Mouse (Mus musculus) neural tube, embryonic 12.5 days (tissue): ENCODE data around the gene E2f8. TPM values are rescaled to one million over a fixed set of nuclear protein-coding genes. Genes with fewer than 3 reads are reported as not detected.
A peak's percentile ranks its signal among the peaks of the same experiment; 100 is the strongest.

Experiments used
- ATAC-seq: fragments of 200-750 bp; cut with Nextera tagmentation; 2 replicates; pipeline ENCODE4 v1.8.0; 2017; ENCODE audit warnings: low read depth, mild to moderate bottlenecking, moderate TSS enrichment, moderate library complexity; ENCODE audit not compliant: low FRiP score
- H3K27ac ChIP-seq: fragments of 300-500 bp; sonication (generic); 2 replicates; pipeline ENCODE4 v1.5.1; 2016
- H3K27me3 ChIP-seq: fragments of 300-500 bp; sonication (generic); replicated peaks from 2 replicates; pipeline ENCODE4 v1.6.1; 2016; ENCODE audit warnings: mild to moderate bottlenecking
- H3K36me3 ChIP-seq: fragments of 300-500 bp; sonication (generic); 2 replicates; pipeline ENCODE4 v1.6.1; 2016; ENCODE audit warnings: mild to moderate bottlenecking
- H3K4me1 ChIP-seq: fragments of 300-500 bp; sonication (generic); 2 replicates; pipeline ENCODE4 v1.6.1; 2016
- H3K4me2 ChIP-seq: fragments of 300-500 bp; sonication (generic); replicated peaks from 2 replicates; pipeline ENCODE4 v1.6.1; 2016; ENCODE audit warnings: mild to moderate bottlenecking
- H3K4me3 ChIP-seq: fragments of 300-500 bp; sonication (generic); 2 replicates; pipeline ENCODE4 v1.5.1; 2016
- H3K9ac ChIP-seq: fragments of 300-500 bp; sonication (generic); 2 replicates; pipeline ENCODE4 v1.6.1; 2016; ENCODE audit warnings: mild to moderate bottlenecking
- H3K9me3 ChIP-seq: fragments of 300-500 bp; sonication (generic); 2 replicates; pipeline ENCODE4 v1.6.1; 2016; ENCODE audit warnings: mild to moderate bottlenecking
- WGBS: fragments of 180-500 bp; shearing (Covaris S2); methylation state at CpG from one replicate; pipeline ENCODE4 v1.1.7; 2016; 5-methylcytosine and 5-hydroxymethylcytosine counted together
- polyA plus RNA-seq: library from polyadenylated mRNA; unstranded; fragments of >200 nt; fragmentation: Nextera tagmentation; extraction: Ambion mirVana; gene quantifications from 2 replicates; pipeline ENCODE4 v1.2.1, GENCODE M21; 2016

Gene E2f8
- polyA plus RNA-seq, 1 experiment from 2014 or later, result 12.6 TPM

DNA sequence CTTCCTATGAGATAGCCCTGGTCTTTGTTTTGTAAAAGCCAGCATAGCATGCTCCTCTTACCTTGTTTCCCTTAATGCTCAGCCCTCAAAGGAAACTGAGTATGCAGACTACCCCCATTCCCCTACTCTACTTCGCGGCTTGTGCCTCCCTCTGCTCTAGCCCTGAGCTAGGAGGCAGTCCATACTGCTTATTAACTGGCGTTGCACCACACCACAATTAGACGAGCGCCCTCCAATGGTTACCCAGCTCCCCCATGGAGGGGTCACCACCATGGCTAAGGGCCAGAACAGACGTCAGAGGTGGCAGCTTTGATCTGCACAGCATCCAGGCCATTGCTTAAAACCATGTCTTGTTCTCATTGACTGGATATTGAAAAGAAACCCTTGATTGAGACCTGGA, 34.6 kb downstream of the E2f8 start:
- ATAC-seq, result no peak
- no peaks in the 10 kb centered on the region for H3K9me3 ChIP-seq
- H3K27me3 ChIP-seq, result peaks cover 38% of the 10 kb centered on the region
- no peak overlapping the region for H3K4me3 ChIP-seq
- H3K36me3 ChIP-seq, result no peaks in the 10 kb centered on the region
- no peak overlapping the region for H3K9ac ChIP-seq
- H3K4me1 ChIP-seq, result peaks cover 8% of the 10 kb centered on the region; the same call in 1 of the 2 replicates
- WGBS, result 47% methylated on average over 6 of the region's 6 CpGs
- H3K4me2 ChIP-seq, result no peak overlapping the region
- no peak overlapping the region for H3K27ac ChIP-seq

DNA sequence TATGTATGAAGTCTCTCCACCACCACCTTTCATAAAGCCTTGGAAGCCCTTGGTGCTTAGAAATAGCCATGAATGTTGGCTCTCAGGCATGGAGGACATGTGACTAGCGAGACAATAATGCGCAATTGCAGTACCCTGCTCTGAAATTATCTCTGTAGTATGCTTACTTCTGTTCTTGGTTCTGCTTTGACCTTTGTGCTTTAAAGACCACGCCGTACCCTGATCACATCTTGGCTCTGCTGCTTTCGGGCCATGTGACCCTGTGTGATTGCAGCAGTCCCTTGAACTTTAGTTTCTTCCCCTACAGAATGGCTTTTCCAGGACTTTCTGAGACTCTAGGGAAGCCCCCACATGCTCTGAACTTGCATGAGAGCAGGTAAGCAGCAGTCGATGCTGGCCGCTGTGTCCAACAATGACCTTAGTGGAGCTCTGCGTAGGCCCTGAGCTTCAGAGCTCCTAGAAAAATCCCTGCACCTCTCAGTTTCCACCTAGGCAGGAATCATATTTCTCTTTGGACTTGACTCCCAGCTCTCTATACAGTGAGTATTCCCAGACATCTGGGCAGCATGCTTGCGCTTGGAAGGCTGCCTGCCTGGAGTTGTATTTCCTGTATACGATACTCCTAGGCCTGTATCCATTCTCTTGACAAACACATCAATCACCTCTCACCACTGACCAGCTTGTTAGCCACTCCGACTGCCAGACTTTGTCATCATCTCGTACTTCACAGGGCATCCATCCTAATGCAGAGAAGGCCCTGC, 36.0 kb downstream of the E2f8 start:
- Histone ChIP-seq H3K9me3 (no peaks in the 10 kb centered on the region), H3K27ac (no peak overlapping the region), H3K27me3 (peaks cover 45% of the 10 kb centered on the region), H3K4me2 (no peak overlapping the region), H3K9ac (no peak overlapping the region), H3K4me1 (peaks cover 8% of the 10 kb centered on the region; the same call in 1 of the 2 replicates), H3K4me3 (no peak overlapping the region), H3K36me3 (no peaks in the 10 kb centered on the region)
- 88% methylated on average over 12 of the region's 12 CpGs for WGBS
- no peak for ATAC-seq

DNA sequence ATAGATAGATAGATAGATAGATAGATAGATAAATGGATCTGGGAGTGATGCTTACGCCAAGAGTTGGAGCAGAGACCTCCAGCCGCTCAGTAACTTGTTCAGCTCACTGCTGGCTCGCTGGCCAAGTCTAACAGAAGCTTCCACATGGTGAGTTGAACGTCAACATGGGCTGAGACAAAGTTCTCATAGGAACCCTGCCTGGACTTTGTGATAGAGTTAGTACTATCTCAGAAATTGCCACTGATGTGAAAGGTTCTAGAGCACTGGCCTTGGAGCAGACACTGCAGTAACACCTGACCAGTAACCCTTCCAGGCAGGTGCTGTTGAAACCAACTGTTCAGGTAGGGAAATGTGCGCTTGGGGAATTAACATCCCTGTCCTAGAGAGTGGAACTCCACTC, 37.9 kb downstream of the E2f8 start:
- H3K9me3 ChIP-seq, result no peaks in the 10 kb centered on the region
- ATAC-seq, result no peak
- no peak overlapping the region for H3K4me3 ChIP-seq
- H3K27ac ChIP-seq, result no peak overlapping the region
- H3K27me3 ChIP-seq, result peaks cover 64% of the 10 kb centered on the region
- H3K4me2 ChIP-seq, result no peak overlapping the region
- 88% methylated on average over 5 of the region's 5 CpGs for WGBS
- H3K36me3 ChIP-seq, result no peaks in the 10 kb centered on the region
- no peak overlapping the region for H3K9ac ChIP-seq
- H3K4me1 ChIP-seq, result peaks cover 8% of the 10 kb centered on the region; the same call in 1 of the 2 replicates

DNA sequence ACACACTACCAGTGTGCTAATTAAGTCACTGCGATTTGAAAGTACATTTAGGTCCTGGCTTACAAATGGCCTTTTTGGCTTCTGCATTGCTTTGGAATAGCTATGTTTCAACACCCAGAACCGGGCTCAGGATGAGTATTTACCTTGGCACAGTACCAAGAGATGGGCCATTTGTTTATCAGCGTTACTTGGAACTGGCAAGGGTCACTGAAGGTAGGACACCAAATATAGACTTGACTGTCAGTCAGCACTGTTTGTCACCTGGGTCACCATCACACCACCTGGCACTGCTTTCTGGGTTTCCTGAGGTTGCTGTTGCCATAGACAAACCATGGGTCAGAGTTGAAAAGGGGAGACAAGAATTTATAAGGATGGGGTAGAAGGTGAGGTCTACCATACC, 39.0 kb downstream of the E2f8 start:
- 74% methylated on average over 3 of the region's 3 CpGs for WGBS
- Histone ChIP-seq H3K9me3 (no peaks in the 10 kb centered on the region), H3K4me1 (no peaks in the 10 kb centered on the region), H3K27ac (no peak overlapping the region), H3K27me3 (peaks cover 72% of the 10 kb centered on the region), H3K9ac (no peak overlapping the region), H3K36me3 (no peaks in the 10 kb centered on the region), H3K4me3 (no peak overlapping the region), H3K4me2 (no peak overlapping the region)
- ATAC-seq, result no peak

DNA sequence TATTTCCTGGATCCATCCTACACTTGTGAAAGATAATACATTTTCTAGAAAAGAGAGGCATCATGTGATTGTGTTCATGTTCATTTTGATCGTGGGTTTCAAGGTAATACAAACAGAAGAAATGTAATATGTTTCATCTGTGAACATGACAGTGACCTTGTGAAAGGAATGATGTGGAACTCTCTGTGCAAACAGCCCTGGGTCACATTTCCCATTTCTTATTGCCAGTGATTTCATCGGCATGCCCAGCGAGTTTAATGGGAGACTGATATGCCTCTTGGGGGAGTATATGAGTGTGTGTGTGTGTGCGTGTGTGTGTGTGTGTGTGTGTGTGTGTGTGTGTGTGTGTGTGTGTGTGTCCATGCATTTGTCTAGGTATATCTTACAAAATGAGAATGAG, 39.9 kb downstream of the E2f8 start:
- H3K27ac ChIP-seq, result no peak overlapping the region
- H3K4me1 ChIP-seq, result no peaks in the 10 kb centered on the region
- no peak overlapping the region for H3K4me2 ChIP-seq
- H3K27me3 ChIP-seq, result peaks cover 76% of the 10 kb centered on the region
- no peak for ATAC-seq
- whole genome bisulfite sequencing, result 74% methylated on average over 4 of the region's 4 CpGs
- H3K36me3 ChIP-seq, result no peaks in the 10 kb centered on the region
- H3K9me3 ChIP-seq, result no peaks in the 10 kb centered on the region
- no peak overlapping the region for H3K9ac ChIP-seq
- no peak overlapping the region for H3K4me3 ChIP-seq

DNA sequence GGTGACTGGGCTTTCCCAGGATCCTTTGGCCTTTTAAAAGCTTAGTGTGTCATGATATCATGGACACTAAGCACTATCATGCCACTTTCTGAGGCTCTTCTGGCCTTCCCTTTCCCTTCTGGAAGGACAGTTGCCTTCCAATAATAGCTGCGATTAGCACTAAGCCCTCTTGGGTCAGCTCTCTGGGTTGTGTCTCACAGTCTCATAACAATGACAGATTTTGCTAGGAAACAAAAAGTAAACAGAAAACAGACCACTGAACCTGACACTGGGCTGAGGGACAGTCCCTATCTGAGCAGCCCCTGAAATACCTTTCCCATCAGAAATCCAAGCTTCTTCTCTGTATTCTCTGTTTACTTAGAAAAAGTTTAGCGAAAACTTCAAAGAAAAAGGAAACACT, 40.9 kb downstream of the E2f8 start:
- Histone ChIP-seq H3K9ac (no peak overlapping the region), H3K4me3 (no peak overlapping the region), H3K4me2 (no peak overlapping the region), H3K9me3 (no peaks in the 10 kb centered on the region), H3K4me1 (peaks cover 2% of the 10 kb centered on the region; the same call in 1 of the 2 replicates), H3K27me3 (peaks cover 77% of the 10 kb centered on the region), H3K27ac (no peak overlapping the region), H3K36me3 (no peaks in the 10 kb centered on the region)
- ATAC-seq, result no peak
- WGBS, result 92% methylated on average over 2 of the region's 2 CpGs

DNA sequence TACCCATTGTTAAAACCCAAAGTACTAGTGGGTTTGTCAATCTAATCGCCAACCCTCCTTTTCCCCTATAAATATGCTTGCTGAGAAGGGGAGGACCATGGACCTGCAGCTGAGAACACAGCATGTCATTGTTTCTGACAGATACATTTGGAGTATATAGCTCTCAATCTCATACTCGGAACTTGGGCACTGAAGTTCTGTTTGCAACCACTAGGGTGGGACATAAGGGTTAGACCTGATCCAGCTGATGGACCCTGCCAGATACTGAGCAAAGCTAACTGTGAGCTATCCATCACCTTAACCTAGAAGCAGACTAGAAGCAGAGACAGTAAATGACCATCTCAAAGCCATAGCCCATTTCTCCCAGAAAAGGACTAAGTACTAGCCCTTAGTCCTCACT, 43.0 kb downstream of the E2f8 start:
- H3K4me3 ChIP-seq, result no peak overlapping the region
- ATAC-seq, result no peak
- no peak overlapping the region for H3K27ac ChIP-seq
- peaks cover 14% of the 10 kb centered on the region for H3K4me1 ChIP-seq
- H3K4me2 ChIP-seq, result no peak overlapping the region
- H3K27me3 ChIP-seq, result peaks cover 75% of the 10 kb centered on the region
- H3K9me3 ChIP-seq, result no peaks in the 10 kb centered on the region
- H3K9ac ChIP-seq, result no peak overlapping the region
- 65% methylated on average over 2 of the region's 2 CpGs for WGBS
- no peaks in the 10 kb centered on the region for H3K36me3 ChIP-seq

DNA sequence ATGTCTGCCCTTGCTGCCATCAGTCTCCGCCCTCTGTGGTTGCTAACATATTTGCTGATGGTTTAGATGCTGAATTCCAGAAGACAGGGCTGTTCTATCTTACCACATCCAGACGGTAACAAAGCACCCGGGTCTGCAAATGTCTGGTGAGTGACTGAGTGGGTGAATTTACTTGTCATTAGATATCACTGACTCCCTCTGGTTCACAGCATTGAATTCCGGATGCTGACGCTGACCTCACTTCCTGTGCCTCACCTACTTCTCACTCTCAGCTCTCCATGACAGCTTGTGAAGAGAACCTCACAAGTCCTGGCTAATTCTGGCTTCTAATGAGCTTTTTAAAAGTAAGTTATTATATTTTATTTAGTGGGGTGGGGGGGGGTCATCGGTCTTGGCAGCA, 44.4 kb downstream of the E2f8 start:
- peaks cover 77% of the 10 kb centered on the region for H3K27me3 ChIP-seq
- no peak overlapping the region for H3K4me2 ChIP-seq
- H3K4me1 ChIP-seq, result peaks cover 14% of the 10 kb centered on the region
- 85% methylated on average over 6 of the region's 6 CpGs for WGBS
- no peak for ATAC-seq
- no peaks in the 10 kb centered on the region for H3K36me3 ChIP-seq
- no peak overlapping the region for H3K4me3 ChIP-seq
- no peaks in the 10 kb centered on the region for H3K9me3 ChIP-seq
- H3K9ac ChIP-seq, result no peak overlapping the region
- H3K27ac ChIP-seq, result no peak overlapping the region

DNA sequence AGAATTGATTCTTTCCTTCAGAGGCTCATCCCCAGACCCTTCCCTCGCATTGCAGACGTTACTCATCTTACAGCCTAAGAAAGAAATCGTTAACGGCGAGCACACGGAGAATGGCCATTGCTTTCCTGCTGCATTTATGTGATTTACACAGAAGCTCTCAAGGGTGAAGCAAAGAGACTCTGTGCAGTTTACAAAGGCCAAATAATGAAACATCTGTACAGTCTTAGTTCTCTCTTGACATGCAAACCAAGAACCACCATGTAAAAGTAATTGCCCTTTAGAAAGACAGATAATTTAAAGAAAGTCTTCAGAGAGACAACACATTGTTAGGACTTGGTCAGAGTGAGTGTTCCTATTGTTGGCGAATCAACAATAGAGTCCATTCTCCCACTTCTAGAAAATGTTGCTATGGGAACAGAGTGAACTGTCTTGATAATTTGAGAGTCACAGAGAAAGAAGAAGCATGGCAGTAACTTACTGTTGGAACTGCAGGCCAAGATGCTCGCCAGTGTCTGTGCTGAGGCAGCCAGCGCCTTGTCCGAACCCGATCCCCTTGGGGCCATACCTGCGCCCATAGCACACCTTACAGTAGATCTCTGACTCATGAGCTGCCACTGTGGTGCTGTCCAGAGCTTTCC, 46.3 kb downstream of the E2f8 start:
- no peak overlapping the region for H3K27ac ChIP-seq

DNA sequence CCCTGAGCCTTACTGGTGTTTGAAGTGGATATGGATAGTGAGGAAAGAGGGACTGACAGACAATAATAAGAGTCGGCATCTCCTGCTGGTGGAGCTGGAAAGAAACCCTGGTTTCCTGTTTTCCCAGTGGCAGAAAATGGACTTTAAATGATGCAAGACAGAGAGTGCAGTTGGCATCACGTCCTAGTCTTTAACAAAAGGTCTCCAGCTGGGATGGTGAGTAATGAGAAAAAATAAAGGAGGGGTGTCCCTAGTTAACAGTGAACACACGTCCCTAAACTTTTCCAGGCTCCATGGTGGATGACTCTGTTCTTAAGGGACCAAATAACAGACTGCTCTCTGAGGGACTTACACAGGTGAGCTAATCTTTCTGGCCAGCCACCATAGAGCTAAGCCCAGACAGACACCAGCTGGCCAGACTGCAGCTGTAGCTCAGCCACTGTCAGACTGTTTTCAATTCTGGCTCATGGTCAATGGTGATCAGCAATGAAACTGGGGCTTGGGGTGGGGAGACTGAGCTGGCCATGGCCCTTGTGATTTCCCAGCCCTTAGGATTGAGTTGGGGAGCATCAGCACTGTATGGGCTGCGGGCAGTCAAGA, 46.9 kb downstream of the E2f8 start:
- Histone ChIP-seq H3K27ac (no peak overlapping the region), H3K9me3 (no peaks in the 10 kb centered on the region), H3K36me3 (no peaks in the 10 kb centered on the region), H3K9ac (no peak overlapping the region), H3K27me3 (peaks cover 83% of the 10 kb centered on the region), H3K4me2 (peak overlapping the region; percentile 20; the same call in 1 of the 2 replicates), H3K4me3 (no peak overlapping the region), H3K4me1 (peaks cover 14% of the 10 kb centered on the region)
- peak; percentile 49; the same call in 1 of the 2 replicates for ATAC-seq
- 28% methylated on average over 4 of the region's 4 CpGs for WGBS

More for the DNA sequence above, 46.3 kb downstream of the E2f8 start:
- 29% methylated on average over 12 of the region's 12 CpGs for WGBS
- Histone ChIP-seq H3K36me3 (no peaks in the 10 kb centered on the region), H3K4me3 (no peak overlapping the region), H3K4me2 (peak overlapping the region; percentile 20; the same call in 1 of the 2 replicates), H3K4me1 (peaks cover 14% of the 10 kb centered on the region), H3K9ac (no peak overlapping the region), H3K9me3 (no peaks in the 10 kb centered on the region), H3K27me3 (peaks cover 84% of the 10 kb centered on the region)
- ATAC-seq, result peak; percentile 60

DNA sequence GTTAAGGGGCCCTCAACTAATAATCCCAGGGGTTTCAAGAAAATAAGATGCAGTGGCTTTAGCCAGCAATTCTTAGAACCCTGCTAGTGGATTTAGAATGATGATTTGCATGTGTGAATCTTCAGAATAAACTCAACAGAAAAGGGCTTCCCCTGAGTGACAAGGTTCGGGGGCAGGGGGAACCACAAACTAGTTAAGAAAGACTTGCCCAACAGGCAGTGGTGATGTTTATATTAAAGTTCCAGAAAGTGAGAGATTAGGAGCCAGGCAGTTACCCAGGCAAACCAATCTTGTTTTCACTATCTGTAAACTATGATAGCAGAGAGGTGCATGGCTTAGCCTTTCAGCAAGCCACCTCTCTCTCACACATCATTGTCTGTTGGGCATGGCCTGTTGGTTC, 48.7 kb downstream of the E2f8 start:
- no peak for ATAC-seq
- WGBS, result 91% methylated on average over 1 of the region's 1 CpGs

DNA sequence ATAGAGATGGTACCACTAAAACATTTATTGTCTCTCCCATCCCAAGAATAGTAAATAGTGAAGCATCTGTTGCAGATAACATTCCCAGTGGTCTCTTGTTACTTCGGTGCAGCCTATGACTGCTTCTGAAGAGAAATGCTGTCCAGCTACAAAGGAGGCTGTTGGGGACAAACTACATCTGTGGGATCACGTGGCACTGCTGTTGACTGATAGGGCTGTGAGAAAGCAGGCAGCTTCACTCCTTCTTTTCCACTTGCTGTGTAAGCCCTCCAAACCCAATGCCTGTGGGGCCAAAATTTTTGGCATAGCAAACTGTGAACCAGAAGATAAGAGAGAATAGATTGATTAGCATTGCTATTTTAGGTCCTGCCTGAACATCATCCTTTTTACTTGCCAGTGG, 51.0 kb downstream of the E2f8 start:
- Histone ChIP-seq H3K4me3 (no peak overlapping the region), H3K27me3 (peaks cover 75% of the 10 kb centered on the region), H3K27ac (no peak overlapping the region), H3K4me2 (no peak overlapping the region), H3K9me3 (no peaks in the 10 kb centered on the region), H3K36me3 (peaks cover 22% of the 10 kb centered on the region), H3K4me1 (peaks cover 10% of the 10 kb centered on the region), H3K9ac (no peak overlapping the region)
- no peak for ATAC-seq
- WGBS, result 69% methylated on average over 2 of the region's 2 CpGs

More for the DNA sequence above, 48.7 kb downstream of the E2f8 start:
- H3K36me3 ChIP-seq, result peaks cover 6% of the 10 kb centered on the region
- H3K27ac ChIP-seq, result no peak overlapping the region
- H3K27me3 ChIP-seq, result peaks cover 82% of the 10 kb centered on the region
- H3K4me3 ChIP-seq, result no peak overlapping the region
- no peak overlapping the region for H3K9ac ChIP-seq
- no peaks in the 10 kb centered on the region for H3K9me3 ChIP-seq
- H3K4me2 ChIP-seq, result no peak overlapping the region
- peaks cover 14% of the 10 kb centered on the region for H3K4me1 ChIP-seq
